Mouse (Mus musculus) bone marrow, adult 2 months (tissue): Measurements from ENCODE around the gene Nol11.

Source experiments
- CTCF ChIP-seq: fragments of 200-500 bp; IDR thresholded peaks from 2 replicates; pipeline ENCODE4 v1.5.1; 2011; ENCODE audit warnings: low read length, control low read depth; ENCODE audit not compliant: control insufficient read depth, insufficient read depth
- POLR2A ChIP-seq: fragments of 200-500 bp; IDR thresholded peaks from 2 replicates; pipeline ENCODE4 v1.6.1; 2011; ENCODE audit warnings: low read depth, mild to moderate bottlenecking, control low read depth, low read length, borderline replicate concordance; ENCODE audit not compliant: control insufficient read depth

DNA sequence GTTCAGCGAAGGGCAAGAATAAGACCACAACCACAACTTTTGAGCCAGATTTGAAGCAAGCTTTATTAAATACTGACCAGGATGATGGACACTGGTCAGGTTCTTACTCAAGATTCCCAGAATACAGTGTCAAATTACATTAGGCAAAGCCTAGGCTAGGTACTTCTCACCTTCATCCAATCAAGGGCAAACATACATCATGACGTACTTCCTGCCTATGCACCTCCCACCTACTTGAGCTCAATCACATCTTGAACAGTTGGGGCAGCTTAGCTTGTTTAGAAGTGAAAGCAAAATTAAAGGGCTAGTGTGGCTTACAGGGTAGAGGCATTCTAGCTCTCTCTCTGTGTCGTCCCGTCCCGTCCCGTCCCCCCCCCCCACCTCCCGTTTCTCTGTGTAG is 34.8 kb downstream of the Nol11 start:
- TF ChIP-seq CTCF (no peak), POLR2A (no peak)
